Mouse (Mus musculus) liver, adult 2 months (tissue): Measurements from ENCODE around the gene Gm8113.
"Not testable (repeated sequence)": the region's sequence is repeated elsewhere in the genome, so short reads cannot be mapped to it uniquely, and the experiment has no call there.

Experiments used
- CTCF ChIP-seq: fragments of 200-500 bp; IDR thresholded peaks from 2 replicates; pipeline ENCODE4 v1.5.1; 2011; ENCODE audit warnings: low read depth, low read length, control low read depth
- POLR2A ChIP-seq: fragments of 200-500 bp; IDR thresholded peaks from 2 replicates; pipeline ENCODE4 v1.6.1; 2011; ENCODE audit warnings: low read length, control low read depth; ENCODE audit not compliant: insufficient read depth; ENCODE audit errors: extremely low read depth

- TF ChIP-seq CTCF: peak; percentile 43
- not testable (repeated sequence) for TF ChIP-seq POLR2A
These were observed 7.8 kb downstream of the Gm8113 start for GRCm38 (mm10) chr14:43932991-43933390.
